Mouse (Mus musculus): ENCODE measurements around the gene Rtn1.

The Rtn1 gene

GRCm38 (mm10) chr12:72273721-72274414, 135.0 kb downstream of the Rtn1 start:
- no peak for DNase-seq (ENCODE audit: low read depth)

- peak; percentile 24 for DNase-seq (ENCODE audit: low read depth)
Observed at GRCm38 (mm10) chr12:72267614-72268013, 141.2 kb downstream of the Rtn1 start.

GRCm38 (mm10) chr12:72265261-72266228, 143.3 kb downstream of the Rtn1 start:
- no peak for DNase-seq (ENCODE audit: low read depth)

GRCm38 (mm10) chr12:72263213-72264103, 145.4 kb downstream of the Rtn1 start:
- no peak for DNase-seq (ENCODE audit: low read depth)

- no peak for DNase-seq (ENCODE audit: low read depth)
Observed at GRCm38 (mm10) chr12:72257000-72257399, 151.9 kb downstream of the Rtn1 start.

- DNase-seq (ENCODE audit: low read depth), result no peak
Observed at GRCm38 (mm10) chr12:72253040-72253439, 155.8 kb downstream of the Rtn1 start.

GRCm38 (mm10) chr12:72251890-72252445, 156.9 kb downstream of the Rtn1 start:
- no peak for DNase-seq (ENCODE audit: low read depth)

GRCm38 (mm10) chr12:72244951-72245350, 163.9 kb downstream of the Rtn1 start:
- DNase-seq (ENCODE audit: low read depth), result peak; percentile 1

- no peak for DNase-seq (ENCODE audit: low read depth)
Observed at GRCm38 (mm10) chr12:72242807-72243206, 166.0 kb downstream of the Rtn1 start.

- DNase-seq (ENCODE audit: low read depth), result no peak
Observed at GRCm38 (mm10) chr12:72240506-72240905, 168.3 kb downstream of the Rtn1 start.

- no peak for DNase-seq (ENCODE audit: low read depth)
Observed at GRCm38 (mm10) chr12:72239230-72239894, 169.5 kb downstream of the Rtn1 start.

GRCm38 (mm10) chr12:72237251-72237650, 171.6 kb downstream of the Rtn1 start:
- DNase-seq (ENCODE audit: low read depth), result no peak

- no peak for DNase-seq (ENCODE audit: low read depth)
Observed at GRCm38 (mm10) chr12:72236564-72237011, 172.3 kb downstream of the Rtn1 start.

- no peak for DNase-seq (ENCODE audit: low read depth)
Observed at GRCm38 (mm10) chr12:72235621-72236351, 173.1 kb downstream of the Rtn1 start.

GRCm38 (mm10) chr12:72234966-72235365, 173.9 kb downstream of the Rtn1 start:
- no peak for DNase-seq (ENCODE audit: low read depth)

- DNase-seq (ENCODE audit: low read depth), result no peak
Observed at GRCm38 (mm10) chr12:72234151-72234550, 174.7 kb downstream of the Rtn1 start.

- no peak for DNase-seq (ENCODE audit: low read depth)
Observed at GRCm38 (mm10) chr12:72232826-72233790, 175.7 kb downstream of the Rtn1 start.

- no peak for DNase-seq (ENCODE audit: low read depth)
Observed at GRCm38 (mm10) chr12:72232176-72232575, 176.7 kb downstream of the Rtn1 start.
